Mouse (Mus musculus) cerebellum, postnatal 14 days (tissue): Measurements from ENCODE around the gene Tmprss3.

Experiments used
- DNase-seq, 2 experiments: peaks; one replicate each; pipeline ENCODE4 v3.0.0; 2021; ENCODE audit warnings: mixed read lengths in 2 of 2

The Tmprss3 gene

DNA sequence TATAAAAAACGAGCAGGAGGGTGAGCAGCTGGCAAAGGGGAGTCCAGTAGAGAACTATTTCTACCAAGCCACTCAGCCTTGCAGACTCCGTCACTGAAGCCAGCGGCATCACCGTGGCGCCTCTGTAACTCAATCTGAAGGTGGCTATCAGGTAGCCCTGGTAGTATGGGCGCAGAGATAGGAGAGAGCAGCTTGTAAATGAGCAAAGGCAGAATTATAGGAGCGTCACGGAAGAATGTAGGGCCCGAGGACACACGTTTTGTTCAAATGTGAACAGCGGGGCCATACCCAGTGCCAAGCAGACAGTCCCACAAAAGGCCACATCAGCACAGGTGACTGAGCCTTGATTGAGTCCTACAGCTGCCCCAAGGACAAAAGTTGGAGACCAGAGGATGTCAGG is at the start of gene Tmprss3:
Gene Tmprss3 (minus strand): TSS at position 101 of the 400 bp plus-strand sequence.
- no peak for DNase-seq

DNA sequence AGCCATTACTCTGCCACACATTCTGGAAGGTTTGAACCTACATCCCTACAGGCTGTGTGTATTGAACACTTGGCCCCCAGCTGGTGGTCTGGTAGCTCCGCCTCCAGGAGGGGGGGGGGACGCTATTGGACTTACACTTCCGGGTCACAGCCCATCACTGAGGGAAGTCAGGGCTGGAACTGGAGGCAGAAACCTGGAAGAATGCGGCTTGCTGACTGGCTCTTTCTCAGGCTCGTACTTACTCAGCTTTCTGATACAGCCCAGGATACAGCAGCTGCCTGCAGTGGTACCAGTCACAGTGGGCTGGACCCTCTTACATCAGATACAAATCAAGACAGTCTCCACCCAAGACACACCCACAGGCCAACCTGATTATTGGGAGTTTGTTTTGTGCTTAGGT is 48.4 kb upstream of the Tmprss3 start:
- DNase-seq = no peak

DNA sequence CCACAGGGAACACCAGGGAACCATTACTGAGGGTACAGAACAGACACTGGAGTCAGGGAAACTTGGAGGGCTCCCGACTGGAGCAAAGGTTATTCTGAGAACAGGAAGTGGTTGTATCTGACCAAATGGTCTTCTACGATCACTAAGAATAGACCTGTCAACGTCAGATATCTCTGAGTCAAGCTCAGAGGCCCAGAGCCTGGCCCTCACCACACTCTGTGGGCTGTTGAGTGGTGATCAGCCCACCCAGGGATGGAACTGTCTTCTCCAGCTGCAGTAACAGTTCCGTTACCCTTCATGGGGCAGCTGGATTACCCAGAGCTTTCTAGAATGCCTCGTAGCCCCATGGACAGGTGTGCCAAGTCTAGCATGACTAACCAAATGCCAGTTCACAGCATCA is 46.5 kb upstream of the Tmprss3 start:
- DNase-seq = no peak

DNA sequence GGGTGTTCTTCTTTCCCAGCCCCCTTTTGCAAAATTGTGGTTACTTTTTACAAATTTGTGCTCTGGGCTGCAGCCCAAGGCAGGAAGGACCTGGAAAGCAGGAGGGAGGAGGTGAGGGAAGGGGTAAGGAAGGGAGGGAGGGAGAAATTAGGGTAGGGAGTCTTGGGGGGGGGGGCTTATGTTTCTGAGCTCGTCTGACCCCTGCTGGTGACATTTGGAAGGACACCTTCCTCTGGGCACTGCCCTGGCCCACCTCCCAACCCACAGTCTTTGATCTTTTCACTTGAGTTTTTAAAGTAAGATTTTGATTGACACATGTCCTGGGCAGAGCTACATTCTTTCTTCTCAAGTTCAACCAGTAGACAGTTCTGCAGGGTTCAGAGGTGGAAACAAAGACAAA is 44.0 kb upstream of the Tmprss3 start:
- peak in 1 of 2 experiments; percentile 63 for DNase-seq

DNA sequence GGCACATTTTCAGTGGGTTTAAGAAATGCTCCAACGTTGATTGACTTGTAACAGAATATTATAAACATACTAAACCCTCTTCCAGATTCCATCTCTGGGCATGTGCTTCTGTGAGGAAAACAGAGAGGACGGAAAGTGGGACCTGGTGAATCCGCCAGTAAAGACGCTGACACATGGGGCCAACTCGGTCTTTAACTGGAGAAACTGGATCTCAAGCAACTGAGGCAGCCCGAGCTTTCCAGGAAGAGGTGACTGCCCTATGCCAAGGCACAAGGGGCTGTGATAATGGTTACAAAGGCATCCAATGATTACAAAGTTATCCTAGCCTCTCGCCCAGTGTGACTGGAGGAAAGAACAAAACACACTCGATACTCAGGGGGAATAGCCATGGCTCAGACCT is 42.4 kb upstream of the Tmprss3 start:
- DNase-seq = no peak

DNA sequence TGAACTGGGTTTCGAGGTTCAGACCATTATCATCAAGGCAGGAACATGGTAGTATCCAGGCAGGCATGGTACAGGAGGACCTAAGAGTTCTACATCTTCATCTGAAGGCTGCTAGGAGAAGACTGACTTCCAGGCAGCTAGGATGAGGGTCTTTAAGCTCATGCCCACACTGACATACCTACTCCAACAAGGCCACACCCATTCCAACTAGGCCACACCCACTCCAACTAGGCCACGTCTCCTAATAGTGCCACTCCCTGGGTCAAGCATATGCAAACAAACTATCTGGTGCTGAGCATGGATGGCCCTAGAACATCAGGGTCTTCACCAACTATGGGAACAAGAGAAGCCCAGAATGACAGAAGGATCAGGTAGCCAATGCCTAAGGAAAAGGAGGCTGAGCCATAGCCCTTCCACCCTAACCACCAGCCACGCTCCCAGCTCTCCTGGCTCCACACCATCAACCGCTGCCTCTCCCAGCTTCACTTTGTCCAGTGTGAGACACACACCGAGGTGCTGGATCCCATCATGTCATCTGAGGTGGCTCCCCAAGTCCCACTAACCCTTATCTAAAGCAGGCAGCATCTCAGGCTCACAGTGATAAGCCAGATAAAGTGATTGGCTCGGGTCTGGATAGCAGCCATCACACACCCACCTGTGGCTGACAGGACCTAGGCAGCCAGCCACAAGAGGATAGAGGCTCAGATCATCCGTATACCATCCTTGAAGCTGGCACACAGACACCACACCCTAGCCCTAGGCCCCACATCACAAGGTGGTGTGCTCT is 39.6 kb upstream of the Tmprss3 start:
- no peak for DNase-seq

DNA sequence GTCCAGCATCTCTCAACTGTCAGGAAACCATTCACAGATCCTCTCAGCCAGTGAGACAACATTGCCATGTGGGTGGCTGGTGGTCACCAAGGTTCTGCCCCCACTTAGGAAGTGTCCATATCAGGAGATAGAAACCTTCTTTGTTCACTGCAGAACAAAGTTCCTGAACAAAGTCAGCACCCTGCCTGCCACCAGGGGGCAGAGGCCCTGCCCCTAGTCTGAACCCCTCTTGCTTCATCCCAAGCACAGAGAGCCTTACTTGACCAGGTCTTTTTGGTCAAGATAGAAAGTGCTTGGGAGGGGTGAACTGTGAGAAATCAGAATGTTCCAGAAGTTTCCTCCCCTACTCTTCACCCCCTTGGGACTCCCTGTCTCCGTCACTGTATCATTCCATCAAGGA is 37.1 kb upstream of the Tmprss3 start:
- DNase-seq = no peak

DNA sequence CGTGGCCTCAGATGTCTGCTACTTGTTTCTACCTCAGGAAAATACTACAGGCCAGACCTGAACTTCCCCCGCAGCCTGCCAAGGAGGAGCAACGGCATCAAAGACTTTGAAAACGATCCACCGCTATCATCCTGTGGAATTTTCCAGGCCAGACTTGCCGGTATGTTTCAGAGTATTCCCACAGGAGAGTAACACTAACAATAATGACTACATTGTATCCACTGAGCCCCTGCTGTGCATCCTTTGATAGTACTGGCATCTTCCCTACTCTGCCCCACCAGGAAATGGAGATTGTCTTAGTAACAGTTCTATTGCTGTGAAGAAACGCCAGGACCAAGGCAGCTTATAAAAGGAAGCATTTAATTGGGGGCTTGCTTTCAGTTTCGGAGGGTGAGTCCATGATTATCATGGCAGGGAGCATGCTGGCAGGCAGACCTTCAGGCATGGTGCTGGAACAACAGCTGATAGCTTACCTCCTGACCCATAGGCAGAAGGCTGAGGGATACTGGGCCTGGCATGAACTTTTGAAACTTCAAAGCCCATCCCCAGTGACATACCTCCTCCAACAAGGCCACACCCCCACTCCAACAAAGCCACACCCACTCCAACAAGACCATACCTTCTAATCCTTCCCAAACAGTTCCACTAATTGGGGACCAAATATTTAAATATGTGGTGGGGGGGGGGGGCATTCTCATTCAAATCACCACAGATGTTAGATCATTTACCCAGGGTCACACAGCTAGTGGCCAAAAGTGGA is 33.7 kb upstream of the Tmprss3 start:
- no peak for DNase-seq

DNA sequence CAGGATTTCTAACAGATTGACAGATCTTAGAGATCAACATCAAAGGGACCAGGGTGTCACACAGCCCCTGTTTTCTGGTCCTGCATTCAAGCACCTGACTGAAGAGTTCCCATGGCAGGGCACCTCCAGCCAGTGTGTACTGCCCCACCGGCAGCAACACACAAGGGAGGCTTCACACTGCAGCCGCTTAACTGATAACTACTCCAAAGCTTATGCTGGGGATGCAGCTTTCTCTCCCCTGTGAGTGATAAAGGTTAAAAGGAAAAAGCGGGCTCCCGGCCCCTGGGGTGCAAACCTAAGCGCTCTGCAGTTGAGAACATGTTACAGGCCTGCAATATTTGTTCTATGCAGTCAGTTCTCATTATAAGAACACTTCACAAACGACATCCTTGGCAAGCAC is 33.0 kb upstream of the Tmprss3 start:
- no peak for DNase-seq

DNA sequence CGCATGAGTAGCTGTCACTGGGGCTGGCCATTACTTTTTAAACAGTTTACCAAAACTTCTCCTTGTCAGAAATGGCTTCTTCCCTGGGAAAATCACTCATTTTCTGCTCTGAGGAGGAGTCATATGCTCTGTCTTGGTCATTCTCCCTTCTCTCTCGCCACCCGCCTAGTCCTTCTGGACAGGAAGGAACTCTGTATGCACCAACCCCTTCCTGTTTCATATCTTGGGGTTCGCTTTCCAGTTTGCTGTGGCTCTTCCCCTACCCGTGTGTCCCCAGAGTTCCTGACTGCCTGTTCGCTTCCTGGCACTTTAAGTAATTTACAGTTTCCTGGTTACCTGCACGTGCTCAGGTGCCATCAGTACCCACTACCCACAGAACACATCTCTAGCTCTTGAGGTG is 28.2 kb upstream of the Tmprss3 start:
- no peak for DNase-seq

DNA sequence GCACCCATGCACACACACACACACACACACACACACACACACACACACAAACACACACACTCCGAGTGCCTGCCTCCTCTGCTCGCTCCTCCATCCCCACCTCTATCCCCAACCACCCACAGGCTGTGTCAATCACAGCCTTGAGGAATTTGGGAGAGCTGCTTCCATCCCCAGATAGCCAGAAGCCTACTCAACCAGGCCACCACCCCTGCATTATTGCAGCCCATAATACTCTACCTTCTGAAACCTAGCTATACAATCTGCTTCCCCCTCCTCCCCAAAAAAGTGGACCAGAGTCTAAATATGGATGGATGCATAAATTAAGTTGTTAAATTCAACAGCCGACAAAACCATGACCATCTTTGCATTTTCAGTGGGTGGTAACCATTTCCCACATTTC is 27.6 kb upstream of the Tmprss3 start:
- no peak for DNase-seq

DNA sequence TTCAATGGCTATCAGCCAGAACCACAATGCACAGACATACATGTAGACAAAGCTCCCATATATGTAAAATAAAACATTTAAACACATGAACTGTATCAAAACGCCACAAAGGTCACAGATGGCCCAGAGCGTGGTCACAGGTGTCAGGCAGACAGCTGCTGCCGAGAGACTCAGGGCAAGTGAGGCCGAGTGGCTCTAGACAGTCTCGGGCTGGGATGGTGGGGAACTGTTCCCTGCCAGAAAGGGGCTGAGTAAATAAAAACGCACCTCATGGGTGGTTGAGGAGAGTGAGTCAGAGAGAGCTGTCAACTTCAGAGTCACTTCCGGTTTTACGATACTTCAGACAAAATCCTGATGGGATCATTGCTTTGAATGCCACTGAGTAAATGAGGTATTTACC is 25.8 kb upstream of the Tmprss3 start:
- DNase-seq = no peak

DNA sequence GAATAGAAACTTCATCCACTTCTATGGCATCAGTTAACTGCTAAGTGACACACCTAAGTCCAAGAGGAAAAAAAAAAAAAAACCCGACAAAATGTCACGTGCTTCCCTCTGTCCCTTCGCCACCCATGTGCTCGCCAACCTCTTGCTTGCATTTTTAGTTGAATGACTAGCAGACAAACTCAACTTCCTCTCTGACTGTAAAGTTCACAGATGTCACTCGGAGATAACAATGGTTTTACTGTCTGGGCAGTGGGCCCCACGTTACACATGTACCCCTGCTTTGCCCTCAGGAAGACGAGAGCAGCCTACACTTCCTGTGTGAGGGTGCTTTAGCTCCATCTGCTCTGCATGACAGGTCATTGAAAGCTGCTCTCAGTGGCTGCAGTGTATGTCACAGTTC is 25.1 kb upstream of the Tmprss3 start:
- no peak for DNase-seq

DNA sequence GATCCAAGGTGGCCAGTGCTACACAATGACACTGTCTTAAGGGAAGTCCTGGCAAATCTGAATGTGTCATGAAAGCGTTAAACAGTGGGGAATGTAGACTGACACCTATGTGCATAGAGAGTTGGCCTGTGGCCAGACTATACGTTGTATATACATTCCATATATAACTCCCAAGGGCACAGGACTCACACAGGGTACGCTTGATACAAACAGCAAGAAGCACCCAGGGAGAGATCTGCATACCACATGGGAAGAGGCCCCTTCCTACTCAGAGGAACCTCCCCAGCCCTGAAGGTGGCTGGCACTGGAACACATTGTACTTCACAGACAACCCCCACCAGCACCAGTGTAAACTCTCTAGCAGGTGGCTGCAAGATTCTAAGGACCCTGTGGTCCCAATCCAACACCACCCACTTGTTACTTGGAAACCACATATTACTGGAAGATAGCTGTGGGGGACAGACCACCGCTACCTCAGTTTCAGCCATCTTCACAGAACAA is 24.1 kb upstream of the Tmprss3 start:
- DNase-seq = no peak

DNA sequence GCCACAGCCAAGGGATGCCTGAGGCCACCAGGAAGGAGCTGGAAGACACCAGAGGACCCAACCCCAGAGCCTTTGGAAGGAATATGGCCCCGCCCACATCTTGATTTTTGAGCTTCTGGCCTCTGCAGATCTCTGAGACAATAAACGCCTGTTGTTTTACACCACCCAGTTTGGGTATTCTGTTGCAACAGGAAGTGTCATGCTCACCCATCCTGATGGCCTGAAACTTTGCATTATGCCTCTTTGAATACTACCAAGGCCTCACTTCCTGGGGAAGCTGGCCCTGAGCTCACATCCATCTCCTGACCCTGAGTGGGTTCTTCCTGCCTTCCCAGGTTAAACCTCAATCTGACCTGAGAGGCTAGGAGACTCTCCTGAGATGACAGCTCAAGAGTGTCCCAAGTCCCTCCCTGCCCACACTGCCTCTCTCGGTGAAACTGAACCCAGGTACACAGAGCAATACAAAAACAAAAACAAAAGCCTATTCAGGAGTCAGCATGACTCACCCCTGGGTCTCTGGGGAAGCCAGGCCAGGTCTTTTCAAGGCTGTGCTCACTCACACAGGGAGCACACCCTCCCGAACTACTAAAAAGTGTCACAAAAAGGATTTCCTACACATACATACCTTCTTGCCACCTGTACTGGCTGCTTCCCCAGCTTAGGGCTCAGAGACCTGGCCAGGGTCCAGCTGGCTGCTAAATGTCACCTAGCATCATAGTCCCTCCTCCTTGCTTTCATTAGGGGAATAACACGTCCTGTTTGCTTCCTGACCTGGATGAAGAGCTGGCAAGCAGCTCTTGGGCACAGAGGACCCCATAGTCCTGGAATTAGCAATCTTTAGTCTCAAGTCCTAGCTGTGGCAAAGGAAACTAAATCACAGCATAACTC is 17.5 kb upstream of the Tmprss3 start:
- peak; percentile 62 to 78 for DNase-seq

DNA sequence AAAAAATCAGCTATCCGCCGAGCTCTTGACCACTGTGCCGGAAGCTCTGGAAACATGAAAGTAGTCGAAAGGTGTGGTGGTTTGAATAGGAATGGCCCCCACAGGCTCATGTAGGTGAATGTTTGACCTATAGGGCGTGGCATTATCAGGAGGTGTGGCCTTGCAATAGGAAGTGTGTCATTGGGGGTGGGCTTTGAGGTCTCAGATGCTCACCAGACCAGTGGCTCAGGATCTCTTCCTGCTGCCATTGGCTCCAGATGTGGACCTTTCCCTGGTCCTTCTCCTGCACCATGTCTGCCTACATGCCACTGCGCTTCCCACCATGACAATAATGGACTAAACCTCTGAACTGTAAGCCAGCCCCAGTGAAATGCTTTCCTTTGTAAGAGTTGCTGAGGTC is 13.1 kb upstream of the Tmprss3 start:
- DNase-seq = no peak

DNA sequence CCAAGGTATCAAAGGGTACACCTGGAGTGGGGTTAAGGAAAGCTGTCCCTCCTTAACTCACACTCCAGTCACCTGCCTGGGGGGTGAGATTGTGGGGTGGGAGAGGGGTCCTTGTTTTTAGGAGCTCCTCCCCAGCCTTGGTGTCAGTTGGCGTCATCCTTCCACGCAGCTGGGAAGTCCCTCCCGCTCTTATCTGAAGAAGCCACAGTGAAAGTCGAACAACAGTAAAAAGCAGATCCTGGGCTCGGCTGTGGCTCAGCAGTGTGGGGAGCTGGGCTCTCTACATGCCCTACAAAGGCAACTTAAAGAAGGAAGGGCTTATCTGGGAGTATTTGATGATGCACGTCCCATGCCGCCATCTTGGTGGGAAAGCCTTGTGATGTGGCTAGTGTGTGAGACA is 11.5 kb upstream of the Tmprss3 start:
- DNase-seq = no peak

DNA sequence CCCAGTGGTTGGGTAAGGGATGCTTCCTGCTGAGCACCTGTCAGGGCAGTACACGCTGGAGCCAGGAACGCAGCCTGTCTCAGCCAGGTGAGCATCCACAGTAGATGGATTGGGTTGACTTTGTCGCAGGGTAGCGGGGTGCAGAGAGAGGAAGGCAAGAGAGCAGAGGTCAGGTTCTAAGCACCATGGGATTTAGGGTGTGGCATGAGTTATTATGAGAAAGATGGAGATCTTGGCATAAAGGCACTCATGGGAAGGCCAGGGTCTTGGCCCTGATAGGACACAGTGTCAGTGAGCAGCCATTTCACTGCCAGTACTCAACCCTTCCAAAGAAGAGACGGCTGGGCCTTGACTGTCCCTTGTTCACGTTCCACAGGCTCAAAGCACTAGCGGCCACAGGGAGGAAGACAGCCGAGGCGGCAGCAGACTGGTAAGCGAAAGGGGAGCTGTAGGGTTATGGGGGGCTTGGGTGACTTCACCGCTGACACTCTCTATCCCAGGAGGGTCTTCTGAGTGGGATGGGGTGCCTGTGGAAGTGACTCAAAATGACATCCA is 10.7 kb upstream of the Tmprss3 start:
- no peak for DNase-seq

DNA sequence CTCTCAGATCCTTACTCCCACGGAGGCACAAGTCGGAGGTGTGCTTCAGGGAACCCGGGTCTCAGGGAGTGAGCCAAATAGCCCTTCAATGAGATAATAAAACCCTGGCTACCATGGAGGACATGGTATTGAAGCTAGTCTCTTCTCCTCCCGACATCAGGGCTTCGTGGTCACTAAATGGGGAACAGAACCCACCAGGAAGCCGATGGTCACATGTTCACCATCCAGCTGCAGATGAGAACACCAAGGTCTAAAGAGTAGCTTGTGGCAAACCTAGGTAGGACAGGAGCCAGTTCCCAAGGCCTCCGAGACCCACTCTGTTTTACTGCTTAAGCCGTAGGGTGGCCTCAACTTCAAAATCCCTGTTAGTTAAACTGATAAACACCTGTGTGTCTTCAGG is 9.9 kb upstream of the Tmprss3 start:
- no peak for DNase-seq

DNA sequence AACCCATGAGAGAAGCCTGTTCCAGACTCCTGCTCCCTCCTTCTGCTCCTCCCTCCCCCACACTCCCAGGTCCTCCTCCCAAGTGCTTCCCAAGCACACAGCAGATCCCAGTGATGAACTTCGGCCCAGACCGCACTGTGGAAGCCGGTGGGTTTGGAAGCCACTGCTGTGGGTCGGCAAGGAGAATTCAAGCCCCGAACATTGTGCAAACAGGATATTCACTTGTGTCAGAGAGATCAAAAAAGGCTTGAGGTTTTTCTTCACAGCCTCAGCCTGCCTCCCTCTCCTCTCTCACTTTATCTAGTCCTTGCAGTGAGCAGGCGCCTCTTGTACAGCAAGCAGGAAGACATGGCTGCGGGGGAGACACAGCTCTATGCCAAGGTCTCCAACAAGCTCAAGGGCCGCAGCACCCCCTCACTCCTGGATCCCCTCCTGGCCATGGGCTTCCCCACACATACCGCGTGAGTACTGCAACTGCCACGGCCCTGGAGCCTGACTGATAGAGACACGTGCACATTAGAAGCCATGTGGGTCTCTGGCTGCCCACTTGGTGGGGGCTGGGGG is 9.1 kb upstream of the Tmprss3 start, which contains the start of gene Ubash3a:
Gene Ubash3a (plus strand): TSS at position 103 of the 564 bp plus-strand sequence.
- no peak for DNase-seq

DNA sequence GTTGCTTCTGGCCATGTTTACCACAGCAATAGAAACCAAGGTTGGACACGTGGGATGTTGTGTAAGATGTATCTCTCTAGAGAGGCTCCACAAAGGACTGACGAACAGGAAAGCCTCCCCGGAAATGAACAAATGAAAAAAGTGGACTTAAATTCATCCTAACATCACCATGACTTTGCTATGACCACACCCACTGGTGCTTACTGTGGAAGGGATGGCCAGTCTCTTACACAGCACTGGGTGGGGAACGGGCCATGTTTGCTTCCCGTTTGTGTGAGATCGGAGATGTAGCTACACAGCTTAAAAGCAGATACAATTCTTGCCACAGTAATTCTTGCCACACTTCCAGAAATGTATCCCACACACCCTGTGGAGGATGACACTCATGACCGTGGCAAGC is 2.5 kb downstream of the Tmprss3 start:
- DNase-seq = no peak

DNA sequence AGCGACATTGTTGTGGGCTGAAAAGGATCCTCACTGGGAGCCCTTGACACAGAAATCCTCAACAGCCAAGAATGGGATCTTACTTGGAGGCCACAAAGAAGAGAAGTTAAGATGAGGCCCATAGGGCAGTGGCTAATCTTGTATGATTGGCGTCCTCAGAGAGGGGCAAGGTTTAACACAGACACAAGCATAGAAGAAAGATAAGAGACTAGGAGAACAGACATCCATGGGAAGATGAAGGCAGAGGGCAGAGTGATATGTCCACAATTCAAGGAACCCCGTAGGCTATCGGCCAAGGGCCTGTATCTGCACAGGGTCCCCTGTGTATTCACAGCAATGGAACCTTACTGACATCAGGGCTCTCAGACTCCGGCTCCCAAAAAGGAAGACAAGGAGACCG is 3.6 kb downstream of the Tmprss3 start:
- no peak for DNase-seq
